Mouse (Mus musculus) macrophage (primary cell): ENCODE results near the gene Arnt. TPM values are rescaled to one million over a fixed set of nuclear protein-coding genes. Genes with fewer than 3 reads are reported as not detected.
"Not testable (repeated sequence)": the region's sequence is repeated elsewhere in the genome, so short reads cannot be mapped to it uniquely, and the experiment has no call there.

ENCODE experiments used
- H3K27ac ChIP-seq: fragments of 350-480 bp; formaldehyde crosslinking; 2 replicates; pipeline ENCODE4 v1.9.0; 2021
- H3K36me3 ChIP-seq: fragments of 350-480 bp; formaldehyde crosslinking; 2 replicates; pipeline ENCODE4 v1.9.0; 2021; ENCODE audit errors: inconsistent target
- H3K4me3 ChIP-seq: fragments of 350-480 bp; formaldehyde crosslinking; 2 replicates; pipeline ENCODE4 v1.9.0; 2021; ENCODE audit errors: inconsistent target
- H3K79me2 ChIP-seq: fragments of 350-480 bp; formaldehyde crosslinking; 2 replicates; pipeline ENCODE4 v1.9.0; 2021; ENCODE audit errors: inconsistent target
- WGBS: methylation state at CpG from one replicate; pipeline ENCODE4 v1.1.7; 2026; ENCODE audit warnings: inconsistent platforms; ENCODE audit not compliant: missing documents; 5-methylcytosine and 5-hydroxymethylcytosine counted together
- polyA plus RNA-seq: library from polyadenylated mRNA; stranded (reverse); fragments of 250-400 nt; gene quantifications from 3 replicates; pipeline ENCODE4 v1.2.4, GENCODE M21; 2018; ENCODE audit warnings: inconsistent platforms
- total RNA-seq, 78 experiments: library from RNA; depleted of rRNA; stranded (reverse); fragments of 250-400 nt; gene quantifications; 1 replicate in 9 of 78; 2 replicates in 24 of 78; 3 replicates in 43 of 78; 4 replicates in 2 of 78; pipeline ENCODE4 v1.2.4; 2018; ENCODE audit warnings: inconsistent platforms in 56 of 78

Gene Arnt
- total RNA-seq (2018; cell fraction: chromatin; rRNA removed): 100 to 1,000 TPM; 113 to 307 (median 194) TPM
- total RNA-seq (2018; cell fraction: cytosol; rRNA removed): 10 to 100 TPM; 30.4 to 48.6 (median 39.9) TPM
- total RNA-seq (2018; cell fraction: nucleus; rRNA removed): 100 to 1,000 TPM in 9 of 26 experiments, 10 to 100 TPM in 17; 50.1 to 142 (median 87.6) TPM
- polyA plus RNA-seq: 32.7 to 36.0 TPM (median 33.6 TPM) in 3 replicates

GRCm38 (mm10) chr3:95434136-95434982, at the start of gene Arnt:
Arnt (plus strand) TSS chr3:95434388.
- Histone ChIP-seq H3K4me3 (peak within 1 kb of the TSS; percentile 94), H3K27ac (peak within 1 kb of the TSS; percentile 59), H3K79me2 (peaks cover 52% of the 10 kb centered on the region), H3K36me3 (peaks cover 13% of the 10 kb centered on the region; the same call in 1 of the 2 replicates)
- 0% methylated on average over 47 of the region's 47 CpGs for WGBS

GRCm38 (mm10) chr3:95385401-95386075, 48.6 kb upstream of the Arnt start:
- Histone ChIP-seq H3K4me3 (no peak overlapping the region), H3K79me2 (no peaks in the 10 kb centered on the region), H3K36me3 (no peaks in the 10 kb centered on the region), H3K27ac (no peak overlapping the region)
- 69% methylated on average over 5 of the region's 5 CpGs for WGBS

- H3K4me3 ChIP-seq: no peak overlapping the region
- WGBS: 82% methylated on average over 4 of the region's 4 CpGs
- no peaks in the 10 kb centered on the region for H3K36me3 ChIP-seq
These were observed 39.8 kb upstream of the Arnt start for GRCm38 (mm10) chr3:95394385-95394784.

GRCm38 (mm10) chr3:95402741-95403140, 31.4 kb upstream of the Arnt start, which contains the start of gene 4930558C23Rik:
4930558C23Rik (minus strand) TSS chr3:95402841.
- H3K36me3 ChIP-seq: no peaks in the 10 kb centered on the region
- H3K79me2 ChIP-seq: no peaks in the 10 kb centered on the region
- WGBS: 94% methylated on average over 3 of the region's 3 CpGs
- no peak within 1 kb of the TSS for H3K27ac ChIP-seq
- no peak within 1 kb of the TSS for H3K4me3 ChIP-seq

More at GRCm38 (mm10) chr3:95394385-95394784, 39.8 kb upstream of the Arnt start:
- no peak overlapping the region for H3K27ac ChIP-seq
- H3K79me2 ChIP-seq: no peaks in the 10 kb centered on the region

- Histone ChIP-seq H3K27ac (no peak overlapping the region), H3K36me3 (no peaks in the 10 kb centered on the region), H3K4me3 (no peak overlapping the region), H3K79me2 (no peaks in the 10 kb centered on the region)
- WGBS: 18% methylated on average over 1 of the region's 1 CpGs
These were observed 26.5 kb upstream of the Arnt start for GRCm38 (mm10) chr3:95407728-95408127.

GRCm38 (mm10) chr3:95408852-95409251, 25.3 kb upstream of the Arnt start:
- no peaks in the 10 kb centered on the region for H3K79me2 ChIP-seq
- WGBS: 100% methylated on average over 2 of the region's 2 CpGs
- H3K27ac ChIP-seq: no peak overlapping the region
- H3K36me3 ChIP-seq: no peaks in the 10 kb centered on the region
- H3K4me3 ChIP-seq: no peak overlapping the region

GRCm38 (mm10) chr3:95412268-95412667, 21.9 kb upstream of the Arnt start:
- Histone ChIP-seq H3K79me2 (no peaks in the 10 kb centered on the region), H3K36me3 (no peaks in the 10 kb centered on the region), H3K4me3 (no peak overlapping the region), H3K27ac (no peak overlapping the region)
- WGBS: 93% methylated on average over 1 of the region's 1 CpGs

- no peaks in the 10 kb centered on the region for H3K79me2 ChIP-seq
- H3K27ac ChIP-seq: no peak overlapping the region
- 96% methylated on average over 4 of the region's 6 CpGs for WGBS
- H3K36me3 ChIP-seq: no peaks in the 10 kb centered on the region
- H3K4me3 ChIP-seq: no peak overlapping the region
These were observed 16.3 kb upstream of the Arnt start for GRCm38 (mm10) chr3:95417866-95418265.

- H3K36me3 ChIP-seq, H3K4me3 ChIP-seq, H3K79me2 ChIP-seq, H3K27ac ChIP-seq: not testable (repeated sequence)
- 91% methylated on average over 5 of the region's 5 CpGs for WGBS
These were observed 7.7 kb upstream of the Arnt start for GRCm38 (mm10) chr3:95426476-95426875.

- H3K4me3 ChIP-seq: not testable (repeated sequence)
These were observed 6.9 kb upstream of the Arnt start for GRCm38 (mm10) chr3:95427117-95427890.

GRCm38 (mm10) chr3:95427891-95428238, 6.3 kb upstream of the Arnt start:
- H3K27ac ChIP-seq, H3K36me3 ChIP-seq, H3K4me3 ChIP-seq, H3K79me2 ChIP-seq: not testable (repeated sequence)
- 33% methylated on average over 12 of the region's 21 CpGs for WGBS

More at GRCm38 (mm10) chr3:95427117-95427890, 6.9 kb upstream of the Arnt start:
- not testable (repeated sequence) for H3K27ac ChIP-seq, H3K36me3 ChIP-seq, H3K79me2 ChIP-seq
- WGBS: 39% methylated on average over 4 of the region's 33 CpGs

GRCm38 (mm10) chr3:95428423-95428822, 5.8 kb upstream of the Arnt start:
- no CpG with 5 or more reads among the region's 11 CpGs for WGBS
- not testable (repeated sequence) for H3K27ac ChIP-seq, H3K4me3 ChIP-seq, H3K79me2 ChIP-seq, H3K36me3 ChIP-seq

GRCm38 (mm10) chr3:95433301-95433915, 780 bp upstream of the Arnt start:
- Histone ChIP-seq H3K4me3 (peak overlapping the region; percentile 94), H3K36me3 (peaks cover 13% of the 10 kb centered on the region; the same call in 1 of the 2 replicates), H3K79me2 (peaks cover 42% of the 10 kb centered on the region), H3K27ac (peak overlapping the region; percentile 59)
- WGBS: 57% methylated on average over 10 of the region's 10 CpGs

- Histone ChIP-seq H3K79me2 (peaks cover 58% of the 10 kb centered on the region), H3K27ac (peak overlapping the region; percentile 59), H3K4me3 (peak overlapping the region; percentile 94), H3K36me3 (peaks cover 13% of the 10 kb centered on the region; the same call in 1 of the 2 replicates)
- WGBS: 10% methylated on average over 7 of the region's 7 CpGs
These were observed 789 bp downstream of the Arnt start for GRCm38 (mm10) chr3:95434983-95435370.
